ENCODE assay signal across 9 mouse cellular contexts in the genomic region with DNA sequence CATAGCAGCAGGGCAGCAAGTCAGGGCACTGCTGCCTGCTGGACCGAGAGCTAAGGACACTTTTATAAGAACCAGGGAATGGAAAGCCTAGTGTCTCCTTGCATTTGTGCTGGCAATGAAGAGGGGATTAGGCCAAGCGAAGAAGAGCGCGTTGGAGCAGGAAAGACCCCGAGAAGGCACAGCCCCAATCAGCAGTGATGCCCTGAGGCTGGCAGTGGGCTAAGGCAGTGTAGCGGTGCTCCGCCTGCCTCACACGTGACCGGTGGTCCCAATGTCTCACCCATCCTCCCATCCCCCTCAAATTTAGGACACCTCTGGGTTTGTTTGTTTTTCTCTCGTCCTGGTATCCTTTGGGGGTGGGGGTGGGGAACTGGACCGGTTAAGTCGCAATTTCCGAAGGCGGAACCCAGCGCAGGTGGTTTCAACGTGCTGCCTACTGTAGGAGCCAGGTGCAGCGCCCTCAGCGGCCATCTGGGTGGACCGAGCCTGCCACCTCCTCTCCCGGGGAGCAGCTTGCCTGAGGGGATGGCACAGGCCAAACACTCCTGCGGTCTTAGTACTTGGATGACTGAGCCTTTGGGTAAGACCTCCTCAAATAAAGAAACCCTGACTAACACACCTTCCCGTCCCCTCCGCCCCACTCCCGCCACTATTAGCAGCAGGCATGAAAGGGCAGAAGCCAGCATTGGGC. TPM values are rescaled to one million over a fixed set of nuclear protein-coding genes. Genes with fewer than 3 reads are reported as not detected.
DNase-seq lines count a peak whose midpoint lies in the region; ATAC-seq and TF ChIP-seq lines count a peak whose summit lies in the region.
"Had no signal": no experiment of that assay in that cellular context is flagged by ENCODE, and none has a peak within 500 bp of the region (broad histone marks: within the 10 kb centered on the region; RNA-seq: fewer than 3 reads in every experiment).

No protein-coding gene starts in this region.

- H3K9me3 ChIP-seq in heart, embryonic 15.5 days (replicated peaks), result no peaks in the 10 kb centered on the region
- H3K9me3 ChIP-seq in hindbrain, embryonic 15.5 days, result no peaks in the 10 kb centered on the region
- no peaks in the 10 kb centered on the region for H3K9me3 ChIP-seq in midbrain, embryonic 13.5 days
- H3K9me3 ChIP-seq: liver, embryonic 15.5 days had no signal

- no peak overlapping the region for H3K9ac ChIP-seq in heart, embryonic 15.5 days
- no peak overlapping the region for H3K9ac ChIP-seq in hindbrain, embryonic 15.5 days
- H3K9ac ChIP-seq in midbrain, embryonic 13.5 days (replicated peaks), result no peak overlapping the region; the same call in 1 of the 2 replicates
- H3K9ac ChIP-seq: liver, embryonic 15.5 days had no signal

- no peak for ATAC-seq in heart, embryonic 15.5 days (replicated peaks; ENCODE audit: insufficient number of reproducible peaks, insufficient read depth, low FRiP score, low read depth)
- ATAC-seq in hindbrain, embryonic 15.5 days (ENCODE audit: low FRiP score, low read depth), result no peak
- ATAC-seq in midbrain, embryonic 13.5 days, result 0 out of 2 replicates have a peak, but pooled peaks have one; percentile 55
- ATAC-seq in inflammation-experienced regulatory T-cells, adult 6 months, result no peak

- WGBS in heart, embryonic 15.5 days, result 27% methylated on average over 24 of the region's 24 CpGs
- WGBS in hindbrain, embryonic 15.5 days, result 14% methylated on average over 24 of the region's 24 CpGs
- WGBS in midbrain, embryonic 13.5 days, result 15% methylated on average over 24 of the region's 24 CpGs

- no peak overlapping the region for H3K4me3 ChIP-seq in heart, embryonic 15.5 days
- 0 out of 2 replicates have a peak overlapping the region, but pooled peaks have one; percentile 2 for H3K4me3 ChIP-seq in hindbrain, embryonic 15.5 days
- H3K4me3 ChIP-seq in midbrain, embryonic 13.5 days (replicated peaks), result 0 out of 2 replicates have a peak overlapping the region, but pooled peaks have one; percentile 13
- no peak overlapping the region for H3K4me3 ChIP-seq in gastrocnemius, adult 2 months
- H3K4me3 ChIP-seq: liver, embryonic 15.5 days had no signal

- H3K4me1 ChIP-seq in heart, embryonic 15.5 days (replicated peaks), result peaks cover 8% of the 10 kb centered on the region; the same call in 1 of the 2 replicates
- no peaks in the 10 kb centered on the region; the same call in 1 of the 2 replicates for H3K4me1 ChIP-seq in hindbrain, embryonic 15.5 days (replicated peaks)
- peaks cover 6% of the 10 kb centered on the region for H3K4me1 ChIP-seq in midbrain, embryonic 13.5 days (replicated peaks)

- TF ChIP-seq CTCF in gastrocnemius, adult 2 months (IDR thresholded peaks at IDR 0.05), result no peak

- H3K27me3 ChIP-seq in heart, embryonic 15.5 days, result peaks cover 5% of the 10 kb centered on the region; the same call in 1 of the 2 replicates
- H3K27me3 ChIP-seq in hindbrain, embryonic 15.5 days, result no peaks in the 10 kb centered on the region
- peaks cover 6% of the 10 kb centered on the region; the same call in 1 of the 2 replicates for H3K27me3 ChIP-seq in midbrain, embryonic 13.5 days

- intact Hi-C loops in heart, postnatal 14 days (cut with DNase I), result no loop called here
- intact Hi-C loops in gastrocnemius, adult 2 months (cut with DNase I), result no loop called here

- H3K36me3 ChIP-seq in heart, embryonic 15.5 days, result no peaks in the 10 kb centered on the region
- no peaks in the 10 kb centered on the region for H3K36me3 ChIP-seq in hindbrain, embryonic 15.5 days
- no peaks in the 10 kb centered on the region for H3K36me3 ChIP-seq in midbrain, embryonic 13.5 days
- H3K36me3 ChIP-seq: liver, embryonic 15.5 days had no signal

- H3K4me2 ChIP-seq in heart, embryonic 15.5 days, result peak overlapping the region; percentile 25; the same call in 1 of the 2 replicates
- H3K4me2 ChIP-seq in hindbrain, embryonic 15.5 days, result peak overlapping the region; percentile 26
- H3K4me2 ChIP-seq in midbrain, embryonic 13.5 days (replicated peaks), result peak overlapping the region; percentile 45
- H3K4me2 ChIP-seq: liver, embryonic 15.5 days had no signal

- DNase-seq in heart, postnatal 14 days, result no peak
- peak; percentile 83 for DNase-seq in cerebellum, adult 9-11 months
- no peak for DNase-seq in gastrocnemius, adult 2 months
- DNase-seq in left cerebral cortex, adult 18-20 months (ENCODE audit: low spot score in 2 of 2), result no peak

- H3K27ac ChIP-seq in heart, embryonic 15.5 days, result no peak overlapping the region
- H3K27ac ChIP-seq in hindbrain, embryonic 15.5 days (replicated peaks), result no peak overlapping the region
- no peak overlapping the region for H3K27ac ChIP-seq in midbrain, embryonic 13.5 days
- no peak overlapping the region for H3K27ac ChIP-seq in gastrocnemius, adult 2 months
- H3K27ac ChIP-seq: liver, embryonic 15.5 days had no signal

RNA-seq across cellular contexts. Expression of a gene that starts 15.2 kb away (rescaled TPM):
- 2.8 and 4.4 TPM in 2 replicates for polyA plus RNA-seq in heart, embryonic 15.5 days (2015; fragmentation: Nextera tagmentation; extraction: Ambion mirVana)
- 1 to 10 TPM; 2.6 to 2.7 TPM for total RNA-seq in heart, postnatal 14 days (2021)
- polyA plus RNA-seq in hindbrain, embryonic 15.5 days (2015; fragmentation: Nextera tagmentation; extraction: Ambion mirVana), result 8.4 and 11.0 TPM in 2 replicates
- 3.1 and 3.2 TPM in 2 replicates for polyA plus RNA-seq in midbrain, embryonic 13.5 days (2015; fragmentation: Nextera tagmentation; extraction: Ambion mirVana)
- polyA plus RNA-seq in inflammation-experienced regulatory T-cells, adult 6 months (2017; shearing (Covaris generic)), result not detected
- 1 to 10 TPM in 1 of 2 experiments, under 1 TPM in 1; 0.36 to 1.7 TPM for total RNA-seq in gastrocnemius, adult 2 months (2021)
- total RNA-seq in left cerebral cortex, adult 18-20 months (2021), result 1 to 10 TPM; 7.9 to 9.9 TPM

RNA-seq across cellular contexts. Expression of a gene that starts 21.5 kb away (rescaled TPM):
- polyA plus RNA-seq in heart, embryonic 15.5 days (2015; fragmentation: Nextera tagmentation; extraction: Ambion mirVana), result 81.7 and 98.2 TPM in 2 replicates
- 10 to 100 TPM; 41.5 to 45.4 TPM for total RNA-seq in heart, postnatal 14 days (2021)
- 181 and 186 TPM in 2 replicates for polyA plus RNA-seq in hindbrain, embryonic 15.5 days (2015; fragmentation: Nextera tagmentation; extraction: Ambion mirVana)
- polyA plus RNA-seq in midbrain, embryonic 13.5 days (2015; fragmentation: Nextera tagmentation; extraction: Ambion mirVana), result 175 and 187 TPM in 2 replicates
- 10 to 100 TPM; 23.4 to 58.2 (median 50.6) TPM for polyA plus RNA-seq in inflammation-experienced regulatory T-cells, adult 6 months (2017; shearing (Covaris generic))
- total RNA-seq in gastrocnemius, adult 2 months (2021), result 10 to 100 TPM; 14.2 to 15.1 TPM
- 10 to 100 TPM; 82.7 to 89.4 TPM for total RNA-seq in left cerebral cortex, adult 18-20 months (2021)

RNA-seq across cellular contexts. Expression of a gene that starts 49.4 kb away (rescaled TPM):
- 0.10 TPM in 1 of 2 replicates, not detected in the other for polyA plus RNA-seq in heart, embryonic 15.5 days (2015; fragmentation: Nextera tagmentation; extraction: Ambion mirVana)
- not detected for total RNA-seq in heart, postnatal 14 days (2021)
- polyA plus RNA-seq in hindbrain, embryonic 15.5 days (2015; fragmentation: Nextera tagmentation; extraction: Ambion mirVana), result 0.07 and 0.47 TPM in 2 replicates
- not detected in 2 replicates for polyA plus RNA-seq in midbrain, embryonic 13.5 days (2015; fragmentation: Nextera tagmentation; extraction: Ambion mirVana)
- not detected for polyA plus RNA-seq in inflammation-experienced regulatory T-cells, adult 6 months (2017; shearing (Covaris generic))
- total RNA-seq in gastrocnemius, adult 2 months (2021), result under 1 TPM in 1 of 2 experiments, not detected in 1; 0.06 TPM
- under 1 TPM in 1 of 2 experiments, not detected in 1; 0.05 TPM for total RNA-seq in left cerebral cortex, adult 18-20 months (2021)
- polyA plus RNA-seq: liver, embryonic 15.5 days had no signal

Comparison
In these comparisons a context has a peak if more than half of its experiments do, and no peak if none do; other contexts are left out.
1. H3K4me3 ChIP-seq: peak in hindbrain, embryonic 15.5 days (single experiment) and midbrain, embryonic 13.5 days (single experiment); none in heart, embryonic 15.5 days (single experiment) and gastrocnemius, adult 2 months (single experiment).
2. Peak in every context shown above with its lines, with median percentiles within 50 percentile points of each other: H3K4me2 ChIP-seq.